Mouse (Mus musculus) limb, embryonic 11.5 days (tissue): ENCODE measurements around the gene Kmt2c. TPM values are rescaled to one million over a fixed set of nuclear protein-coding genes. Genes with fewer than 3 reads are reported as not detected.

Experiments used
- ATAC-seq: fragments of 200-750 bp; cut with Nextera tagmentation; 2 replicates; pipeline ENCODE4 v1.8.0; 2017; ENCODE audit warnings: low read depth; ENCODE audit not compliant: insufficient number of reproducible peaks, low FRiP score, low TSS enrichment
- DNase-seq: peaks from one replicate; pipeline ENCODE4 v3.0.0-alpha.2; 2015; ENCODE audit warnings: low spot score
- H3K27ac ChIP-seq: fragments of 300-500 bp; sonication (generic); replicated peaks from 2 replicates; pipeline ENCODE4 v1.5.1; 2014; ENCODE audit warnings: low read depth, mild to moderate bottlenecking, low read length
- H3K27me3 ChIP-seq: fragments of 300-500 bp; sonication (generic); 2 replicates; pipeline ENCODE4 v1.6.1; 2014; ENCODE audit warnings: mild to moderate bottlenecking, low read length, mixed read lengths; ENCODE audit not compliant: control insufficient read depth, insufficient read depth
- H3K36me3 ChIP-seq: fragments of 300-500 bp; sonication (generic); 2 replicates; pipeline ENCODE4 v1.6.1; 2014; ENCODE audit warnings: mild to moderate bottlenecking, low read length, moderate library complexity, mixed read lengths; ENCODE audit not compliant: control insufficient read depth, insufficient read depth
- H3K4me1 ChIP-seq: fragments of 300-500 bp; sonication (generic); 2 replicates; pipeline ENCODE4 v1.6.1; 2014; ENCODE audit warnings: low read length, mixed read lengths; ENCODE audit not compliant: control insufficient read depth, insufficient read depth
- H3K4me2 ChIP-seq: fragments of 300-500 bp; sonication (generic); 2 replicates; pipeline ENCODE4 v1.6.1; 2014; ENCODE audit warnings: low read depth, mild to moderate bottlenecking, moderate library complexity; ENCODE audit not compliant: severe bottlenecking
- H3K4me3 ChIP-seq: fragments of 300-500 bp; sonication (generic); 2 replicates; pipeline ENCODE4 v1.5.1; 2014; ENCODE audit warnings: low read depth, low read length
- H3K9ac ChIP-seq: fragments of 300-500 bp; sonication (generic); 2 replicates; pipeline ENCODE4 v1.6.1; 2014; ENCODE audit warnings: mild to moderate bottlenecking, low read length
- H3K9me3 ChIP-seq: fragments of 300-500 bp; sonication (generic); 2 replicates; pipeline ENCODE4 v1.6.1; 2016; ENCODE audit warnings: low read length; ENCODE audit not compliant: control insufficient read depth
- WGBS: fragments of 180-500 bp; shearing (Covaris S2); extraction: QIAGEN DNeasy Blood & Tissue Kit; methylation state at CpG from one replicate; pipeline ENCODE4 v1.1.7; 2014; 5-methylcytosine and 5-hydroxymethylcytosine counted together
- polyA plus RNA-seq: library from polyadenylated mRNA; unstranded; fragments of >200 nt; fragmentation: Nextera tagmentation; extraction: Ambion mirVana; gene quantifications from 2 replicates; pipeline ENCODE4 v1.2.1, GENCODE M21; 2014

The Kmt2c gene
- polyA plus RNA-seq, 1 experiment from 2014 or later, result 14.2 TPM

GRCm38 (mm10) chr5:25499423-25500398 lies 1.1 kb upstream of the Kmt2c start:
- no peaks in the 10 kb centered on the region for H3K9me3 ChIP-seq
- peak; percentile 87 for ATAC-seq
- H3K27ac ChIP-seq, result peak overlapping the region; percentile 96
- under 1% methylated on average over 77 of the region's 90 CpGs for WGBS
- peak; percentile 97 for DNase-seq
- peak overlapping the region; percentile 85 for H3K4me2 ChIP-seq
- no peaks in the 10 kb centered on the region for H3K36me3 ChIP-seq
- peak overlapping the region; percentile 81 for H3K4me3 ChIP-seq
- no peaks in the 10 kb centered on the region for H3K27me3 ChIP-seq
- no peaks in the 10 kb centered on the region for H3K4me1 ChIP-seq
- H3K9ac ChIP-seq, result peak overlapping the region; percentile 62

GRCm38 (mm10) chr5:25498821-25499422 lies 339 bp upstream of the Kmt2c start:
- Histone ChIP-seq H3K4me3 (peak overlapping the region; percentile 91), H3K4me1 (no peaks in the 10 kb centered on the region), H3K36me3 (no peaks in the 10 kb centered on the region), H3K9me3 (no peaks in the 10 kb centered on the region), H3K27me3 (no peaks in the 10 kb centered on the region), H3K9ac (peak overlapping the region; percentile 62), H3K27ac (peak overlapping the region; percentile 96), H3K4me2 (peak overlapping the region; percentile 85)
- ATAC-seq, result peak; percentile 82
- under 1% methylated on average over 32 of the region's 87 CpGs for WGBS
- peak; percentile 80 for DNase-seq

GRCm38 (mm10) chr5:25497720-25498345 lies 750 bp downstream of the Kmt2c start:
- Histone ChIP-seq H3K27me3 (no peaks in the 10 kb centered on the region), H3K36me3 (no peaks in the 10 kb centered on the region), H3K9ac (peak overlapping the region; percentile 96), H3K4me1 (no peaks in the 10 kb centered on the region), H3K4me2 (peak overlapping the region; percentile 70), H3K9me3 (no peaks in the 10 kb centered on the region), H3K4me3 (peak overlapping the region; percentile 91), H3K27ac (peak overlapping the region; percentile 94)
- ATAC-seq, result 0 out of 2 replicates have a peak, but pooled peaks have one; percentile 9
- peak; percentile 64 for DNase-seq
- WGBS, result under 1% methylated on average over 47 of the region's 78 CpGs

GRCm38 (mm10) chr5:25497369-25497719 lies 1.2 kb downstream of the Kmt2c start:
- H3K27ac ChIP-seq, result no peak overlapping the region

GRCm38 (mm10) chr5:25496652-25497051 lies 1.9 kb downstream of the Kmt2c start:
- Histone ChIP-seq H3K9ac (no peak overlapping the region), H3K36me3 (no peaks in the 10 kb centered on the region), H3K9me3 (no peaks in the 10 kb centered on the region), H3K27ac (no peak overlapping the region), H3K4me2 (peak overlapping the region; percentile 70), H3K27me3 (no peaks in the 10 kb centered on the region), H3K4me1 (no peaks in the 10 kb centered on the region), H3K4me3 (peak overlapping the region; percentile 91)
- 40% methylated on average over 2 of the region's 2 CpGs for WGBS
- DNase-seq, result no peak
- no peak for ATAC-seq

More at GRCm38 (mm10) chr5:25497369-25497719, 1.2 kb downstream of the Kmt2c start:
- WGBS, result 1% methylated on average over 10 of the region's 10 CpGs
- H3K4me1 ChIP-seq, result no peaks in the 10 kb centered on the region
- no peaks in the 10 kb centered on the region for H3K27me3 ChIP-seq
- peak overlapping the region; percentile 91 for H3K4me3 ChIP-seq
- H3K4me2 ChIP-seq, result peak overlapping the region; percentile 70
- H3K9me3 ChIP-seq, result no peaks in the 10 kb centered on the region
- peak overlapping the region; percentile 96 for H3K9ac ChIP-seq
- no peaks in the 10 kb centered on the region for H3K36me3 ChIP-seq
- ATAC-seq (no peak), DNase-seq (peak; percentile 26)

GRCm38 (mm10) chr5:25478863-25479262 lies 19.7 kb downstream of the Kmt2c start:
- DNase-seq, result no peak
- Histone ChIP-seq H3K27me3 (no peaks in the 10 kb centered on the region), H3K4me3 (no peak overlapping the region), H3K27ac (no peak overlapping the region), H3K9ac (no peak overlapping the region), H3K36me3 (no peaks in the 10 kb centered on the region), H3K4me1 (no peaks in the 10 kb centered on the region), H3K4me2 (no peak overlapping the region), H3K9me3 (no peaks in the 10 kb centered on the region)
- ATAC-seq, result no peak

- DNase-seq (no peak), ATAC-seq (no peak)
- Histone ChIP-seq H3K9me3 (no peaks in the 10 kb centered on the region), H3K9ac (no peak overlapping the region), H3K4me1 (no peaks in the 10 kb centered on the region), H3K4me2 (no peak overlapping the region), H3K27me3 (no peaks in the 10 kb centered on the region), H3K36me3 (no peaks in the 10 kb centered on the region), H3K4me3 (no peak overlapping the region), H3K27ac (no peak overlapping the region)
- 82% methylated on average over 2 of the region's 2 CpGs for WGBS
Measured at GRCm38 (mm10) chr5:25475789-25476188, 22.8 kb downstream of the Kmt2c start.

- peak overlapping the region; percentile 19; the same call in 1 of the 2 replicates for H3K4me3 ChIP-seq
- H3K36me3 ChIP-seq, result no peaks in the 10 kb centered on the region
- peak overlapping the region; percentile 34; the same call in 1 of the 2 replicates for H3K4me2 ChIP-seq
- H3K27me3 ChIP-seq, result no peaks in the 10 kb centered on the region
- DNase-seq (no peak), ATAC-seq (no peak)
- H3K4me1 ChIP-seq, result no peaks in the 10 kb centered on the region
- H3K27ac ChIP-seq, result no peak overlapping the region
- 7% methylated on average over 6 of the region's 6 CpGs for WGBS
- H3K9me3 ChIP-seq, result no peaks in the 10 kb centered on the region
- H3K9ac ChIP-seq, result no peak overlapping the region
Measured at GRCm38 (mm10) chr5:25472070-25472469, 26.5 kb downstream of the Kmt2c start.
